ENCODE assay signal across 24 mouse cellular contexts in the genomic region with DNA sequence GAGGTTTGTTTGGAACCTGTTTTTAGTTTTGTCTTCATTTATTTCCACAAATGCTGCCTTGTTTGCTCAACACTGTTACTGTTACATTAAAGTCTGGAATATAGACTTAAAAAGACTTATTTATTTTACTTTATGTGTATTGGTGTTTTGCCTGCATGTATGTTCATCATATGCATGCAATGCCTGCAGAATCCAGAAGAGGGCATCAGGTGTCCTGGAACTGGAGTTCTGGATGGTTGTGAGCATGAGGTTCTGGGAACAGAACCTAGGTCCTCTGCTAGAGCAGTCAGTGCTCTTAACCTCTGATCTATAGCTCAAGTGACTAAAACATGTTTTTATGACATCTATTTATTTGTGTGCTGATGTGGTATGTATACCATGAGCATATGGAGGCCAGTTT. TPM values are rescaled to one million over a fixed set of nuclear protein-coding genes. Genes with fewer than 3 reads are reported as not detected.
DNase-seq lines count a peak whose midpoint lies in the region; TF ChIP-seq lines count a peak whose summit lies in the region.
"Had no signal": no experiment of that assay in that cellular context is flagged by ENCODE, and none has a peak within 500 bp of the region (broad histone marks: within the 10 kb centered on the region; RNA-seq: fewer than 3 reads in every experiment).

No protein-coding gene starts in this region.

- DNase-seq in heart, adult 11 months, result peak; percentile 25
- no peak for DNase-seq in heart, adult 9 months (ENCODE audit: low spot score in 2 of 2)
- DNase-seq in left cerebral cortex, adult 2 months (ENCODE audit: extremely low spot score in 1 of 2, low spot score in 2 of 2), result no peak
- DNase-seq in left cerebral cortex, postnatal 4 days, result no peak
- DNase-seq in ES-CJ7 (ENCODE audit: low read depth, low spot score), result peak; percentile 40
- DNase-seq in ZHBTc4 (ENCODE audit: low read depth, low spot score), result peak; percentile 55
- DNase-seq in lung, postnatal 14 days, result no peak
- DNase-seq in kidney, adult 9 months, result no peak
- DNase-seq: adrenal gland, adult 2 months; cerebellum, adult 11-12 months; cerebellum, postnatal 14 days; gastrocnemius, postnatal 10 days; kidney, adult 18-20 months; layer of hippocampus, postnatal 36 days; midbrain, embryonic 14.5 days; right cerebral cortex, postnatal 14 days had no signal

- TF ChIP-seq CTCF in left cerebral cortex, adult 2 months (IDR thresholded peaks at IDR 0.05), result peak; percentile 4; the same call in 1 of the 2 replicates

- H3K27ac ChIP-seq in left cerebral cortex, adult 2 months, result no peak overlapping the region
- H3K27ac ChIP-seq: embryonic facial prominence, embryonic 13.5 days; heart, embryonic 15.5 days; hindbrain, embryonic 15.5 days; kidney, postnatal 0 days; neural tube, embryonic 12.5 days had no signal

- H3K4me3 ChIP-seq in left cerebral cortex, adult 2 months, result no peak overlapping the region
- H3K4me3 ChIP-seq: embryonic facial prominence, embryonic 13.5 days; heart, embryonic 15.5 days; hindbrain, embryonic 15.5 days; megakaryocyte, embryonic 14.5 days; neural tube, embryonic 12.5 days had no signal

- intact Hi-C loops in left cerebral cortex, adult 2 months (cut with DNase I), result no loop called here
- intact Hi-C loops in left cerebral cortex, postnatal 4 days (cut with DNase I), result no loop called here

RNA-seq across cellular contexts. Expression of a gene that starts 25.8 kb away (rescaled TPM):
- total RNA-seq in left cerebral cortex, adult 2 months (2021), result 10 to 100 TPM in 1 of 2 experiments, 1 to 10 TPM in 1; 9.8 to 11.2 TPM
- total RNA-seq in left cerebral cortex, postnatal 4 days (2021), result 10 to 100 TPM in 1 of 2 experiments, 1 to 10 TPM in 1; 7.3 to 10.8 TPM

RNA-seq across cellular contexts. Expression of a gene that starts 38.0 kb away (rescaled TPM):
- total RNA-seq in left cerebral cortex, adult 2 months (2021), result 1 to 10 TPM; 1.7 to 2.5 TPM
- total RNA-seq in left cerebral cortex, postnatal 4 days (2021), result 1 to 10 TPM; 3.4 to 4.2 TPM
- total RNA-seq: adrenal gland, adult 2 months; heart, adult 8-10 months; hematopoietic stem cell, adult 5-6 weeks had no signal

Comparison
In these comparisons a context has a peak if more than half of its experiments do, and no peak if none do; other contexts are left out.
1. DNase-seq: peak in heart, adult 11 months (single experiment), ES-CJ7 (single experiment) and ZHBTc4 (single experiment); none in heart, adult 9 months (0 of 2), left cerebral cortex, adult 2 months (0 of 2), left cerebral cortex, postnatal 4 days (single experiment), lung, postnatal 14 days (single experiment) and kidney, adult 9 months (single experiment).